Mouse (Mus musculus) 3134 (cell line): ENCODE data around the gene Avil.

ENCODE experiments used
- DNase-seq: peaks from one replicate; pipeline ENCODE4 v3.0.0-alpha.2; 2011; ENCODE audit warnings: low spot score; ENCODE audit not compliant: insufficient read length; ENCODE audit errors: extremely low read depth

The Avil gene

GRCm38 (mm10) chr10:127017071-127017470 is 16.6 kb downstream of the Avil start:
- DNase-seq = no peak

- DNase-seq = no peak
Observed at GRCm38 (mm10) chr10:127018422-127018821, 17.9 kb downstream of the Avil start.

- peak; percentile 91 for DNase-seq
Observed at GRCm38 (mm10) chr10:127030336-127031296, 30.1 kb downstream of the Avil start, which contains the start of gene Tsfm. Gene Tsfm (minus strand): TSS chr10:127030840.

GRCm38 (mm10) chr10:127033301-127033741 is 32.8 kb downstream of the Avil start:
- DNase-seq = no peak

- no peak for DNase-seq
Observed at GRCm38 (mm10) chr10:127036273-127036672, 35.8 kb downstream of the Avil start.

GRCm38 (mm10) chr10:127037641-127038040 is 37.1 kb downstream of the Avil start:
- DNase-seq = no peak

- DNase-seq = peak; percentile 65
Observed at GRCm38 (mm10) chr10:127040569-127041214, 40.2 kb downstream of the Avil start.

GRCm38 (mm10) chr10:127041274-127041766 is 40.8 kb downstream of the Avil start, which contains the start of the genes Mettl1 and Eef1akmt3:
Gene Mettl1 (plus strand): TSS chr10:127041414.
Gene Eef1akmt3 (minus strand): TSS chr10:127041513.
- peak; percentile 72 for DNase-seq

- peak; percentile 95 for DNase-seq
Observed at GRCm38 (mm10) chr10:127041774-127042338, 41.3 kb downstream of the Avil start.

- no peak for DNase-seq
Observed at GRCm38 (mm10) chr10:127042468-127043115, 42.1 kb downstream of the Avil start.

GRCm38 (mm10) chr10:127043187-127043586 is 42.7 kb downstream of the Avil start:
- DNase-seq = no peak

GRCm38 (mm10) chr10:127047954-127048353 is 47.4 kb downstream of the Avil start, which contains the start of gene Cyp27b1:
Gene Cyp27b1 (plus strand): TSS chr10:127048250.
- DNase-seq = no peak

GRCm38 (mm10) chr10:127048608-127049394 is 48.3 kb downstream of the Avil start:
- DNase-seq = no peak

GRCm38 (mm10) chr10:127049395-127050118 is 49.0 kb downstream of the Avil start:
- DNase-seq = no peak

GRCm38 (mm10) chr10:127050119-127050474 is 49.6 kb downstream of the Avil start:
- no peak for DNase-seq

GRCm38 (mm10) chr10:127054646-127055045 is 54.1 kb downstream of the Avil start:
- no peak for DNase-seq

GRCm38 (mm10) chr10:127055406-127055805 is 54.9 kb downstream of the Avil start:
- DNase-seq = no peak

GRCm38 (mm10) chr10:127056490-127056889 is 56.0 kb downstream of the Avil start:
- no peak for DNase-seq

- DNase-seq = peak; percentile 52
Observed at GRCm38 (mm10) chr10:127058161-127058560, 57.7 kb downstream of the Avil start.
